Mouse (Mus musculus): Measurements from ENCODE around the gene Dynll1. TPM values are rescaled to one million over a fixed set of nuclear protein-coding genes. Genes with fewer than 3 reads are reported as not detected.

Gene Dynll1
- 381 and 416 TPM in 2 replicates for polyA plus RNA-seq (2012; rRNA removed)

DNA sequence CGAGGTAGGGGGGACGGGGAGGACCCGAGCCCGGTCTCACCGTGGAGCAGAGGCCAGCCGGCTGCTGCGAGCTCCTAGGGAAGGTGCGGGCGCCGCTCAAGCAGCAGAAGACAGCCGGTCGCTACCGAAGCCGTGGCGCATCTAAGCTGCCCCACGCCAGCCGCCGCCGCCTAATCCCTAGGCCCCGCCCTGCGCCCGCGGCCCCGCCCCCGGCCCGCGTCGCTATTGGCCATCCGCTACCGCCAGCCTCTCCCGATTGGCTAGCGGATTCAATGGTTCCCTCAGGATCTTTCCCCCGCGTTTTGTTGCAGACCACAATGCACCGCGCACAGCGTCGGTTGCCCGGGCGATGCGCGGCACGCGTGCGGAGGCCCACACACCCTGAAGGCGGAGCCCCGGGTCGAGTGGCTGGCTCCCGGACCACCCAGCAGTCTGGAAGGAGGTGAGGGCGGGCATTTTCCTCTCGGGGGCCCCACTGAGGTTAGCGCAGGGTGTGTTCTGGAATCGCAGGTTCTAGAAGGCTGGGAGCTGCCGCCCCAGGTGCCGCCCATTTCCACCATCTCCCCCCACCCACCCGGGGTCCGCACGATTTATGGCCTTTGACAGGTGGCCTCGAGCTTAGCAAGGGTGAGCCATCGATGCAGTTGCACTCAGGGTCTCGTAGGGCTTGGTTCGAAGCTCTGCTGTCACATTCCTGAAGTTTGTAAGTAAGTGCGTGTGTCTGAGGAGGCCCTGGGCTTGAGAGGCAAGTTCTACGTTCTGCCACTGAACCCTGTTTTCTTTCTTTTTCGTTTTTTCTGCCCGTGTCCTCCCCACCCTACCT, at the start of gene Dynll1:
TSS of gene Dynll1 (minus strand) at position 208 of the 823 bp plus-strand sequence.
- 1% methylated on average over 66 of the region's 66 CpGs for WGBS
- Histone ChIP-seq H3K4me3 (replicated peaks; ENCODE audit: insufficient read depth, low read depth, low read length) (peak within 1 kb of the TSS; percentile 76), H3K27me3 (ENCODE audit: control insufficient read depth, insufficient read depth, low read length) (no peaks in the 10 kb centered on the region), H3K27ac (ENCODE audit: insufficient read depth, low read length) (peak within 1 kb of the TSS; percentile 69), H3K4me1 (ENCODE audit: control insufficient read depth, insufficient read depth, low read length) (peaks cover 8% of the 10 kb centered on the region; the same call in 1 of the 2 replicates)
- peak; percentile 98 to 100 for DNase-seq
- TF ChIP-seq POLR2A (IDR thresholded peaks at IDR 0.05; ENCODE audit: borderline replicate concordance, insufficient read depth, low read length): peak; percentile 92
- TF ChIP-seq CTCF (IDR thresholded peaks at IDR 0.05; ENCODE audit: borderline replicate concordance, insufficient read depth, low read depth, low read length): no peak

GRCm38 (mm10) chr5:115349225-115349555, 48.4 kb upstream of the Dynll1 start:
- WGBS: under 1% methylated on average over 18 of the region's 18 CpGs
- DNase-seq: no peak
- H3K27ac ChIP-seq (ENCODE audit: insufficient read depth, low read length): peak overlapping the region; percentile 71
- peaks cover 4% of the 10 kb centered on the region; the same call in 1 of the 2 replicates for H3K4me1 ChIP-seq (ENCODE audit: control insufficient read depth, insufficient read depth, low read length)
- TF ChIP-seq POLR2A (IDR thresholded peaks at IDR 0.05; ENCODE audit: borderline replicate concordance, insufficient read depth, low read length): no peak
- TF ChIP-seq CTCF (IDR thresholded peaks at IDR 0.05; ENCODE audit: borderline replicate concordance, insufficient read depth, low read depth, low read length): no peak
- peak overlapping the region; percentile 99 for H3K4me3 ChIP-seq (replicated peaks; ENCODE audit: insufficient read depth, low read depth, low read length)
- H3K27me3 ChIP-seq (ENCODE audit: control insufficient read depth, insufficient read depth, low read length): no peaks in the 10 kb centered on the region

DNA sequence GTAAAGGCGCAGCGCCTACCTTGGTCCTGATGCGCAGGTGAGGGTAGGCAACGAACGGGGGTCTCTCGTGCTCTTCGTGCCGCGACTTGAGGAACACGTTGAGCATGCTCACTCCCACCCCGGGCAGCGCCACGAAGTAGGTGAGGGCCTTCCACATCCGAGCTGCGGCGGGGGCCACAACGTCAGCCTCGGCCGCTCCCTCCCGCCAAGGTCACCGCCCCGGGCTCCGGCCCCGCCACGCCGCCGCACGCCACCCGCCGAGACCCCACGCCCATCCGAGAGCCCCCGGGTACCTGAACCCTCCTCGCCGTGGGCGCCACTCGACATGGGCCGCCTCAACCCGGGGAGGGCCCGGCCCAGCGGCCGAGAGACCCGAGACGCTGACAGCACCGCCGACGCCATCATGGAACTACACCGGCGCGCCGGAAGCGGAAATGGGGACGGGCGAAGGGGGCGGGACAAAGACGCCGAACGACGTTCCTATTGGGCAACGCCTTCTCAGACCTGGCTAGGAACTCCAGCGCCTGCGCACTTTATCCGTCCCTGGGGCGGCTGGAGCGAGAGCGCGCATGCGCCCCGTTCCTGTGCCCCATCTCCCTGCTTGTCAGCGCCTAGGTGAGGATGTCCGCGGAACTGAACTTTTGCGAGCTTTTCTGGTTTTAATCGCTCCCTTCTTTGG, 47.9 kb upstream of the Dynll1 start, which contains the start of gene Cox6a1:
TSS of gene Cox6a1 (minus strand) at position 436 of the 679 bp plus-strand sequence.
- Histone ChIP-seq H3K4me3 (replicated peaks; ENCODE audit: insufficient read depth, low read depth, low read length) (peak within 1 kb of the TSS; percentile 99), H3K27ac (ENCODE audit: insufficient read depth, low read length) (peak within 1 kb of the TSS; percentile 73), H3K4me1 (ENCODE audit: control insufficient read depth, insufficient read depth, low read length) (peaks cover 4% of the 10 kb centered on the region; the same call in 1 of the 2 replicates), H3K27me3 (ENCODE audit: control insufficient read depth, insufficient read depth, low read length) (no peaks in the 10 kb centered on the region)
- peak; percentile 99 for DNase-seq
- no peak for TF ChIP-seq CTCF (IDR thresholded peaks at IDR 0.05; ENCODE audit: borderline replicate concordance, insufficient read depth, low read depth, low read length)
- TF ChIP-seq POLR2A (IDR thresholded peaks at IDR 0.05; ENCODE audit: borderline replicate concordance, insufficient read depth, low read length): peak; percentile 88
- under 1% methylated on average over 74 of the region's 74 CpGs for WGBS

GRCm38 (mm10) chr5:115347564-115347963, 46.8 kb upstream of the Dynll1 start:
- no peaks in the 10 kb centered on the region for H3K27me3 ChIP-seq (ENCODE audit: control insufficient read depth, insufficient read depth, low read length)
- no peak overlapping the region for H3K27ac ChIP-seq (ENCODE audit: insufficient read depth, low read length)
- WGBS: 0% methylated on average over 5 of the region's 5 CpGs
- TF ChIP-seq CTCF (IDR thresholded peaks at IDR 0.05; ENCODE audit: borderline replicate concordance, insufficient read depth, low read depth, low read length): peak; percentile 80
- TF ChIP-seq POLR2A (IDR thresholded peaks at IDR 0.05; ENCODE audit: borderline replicate concordance, insufficient read depth, low read length): no peak
- peak overlapping the region; percentile 84 for H3K4me3 ChIP-seq (replicated peaks; ENCODE audit: insufficient read depth, low read depth, low read length)
- peaks cover 4% of the 10 kb centered on the region; the same call in 1 of the 2 replicates for H3K4me1 ChIP-seq (ENCODE audit: control insufficient read depth, insufficient read depth, low read length)
- DNase-seq: peak; percentile 75 to 80

DNA sequence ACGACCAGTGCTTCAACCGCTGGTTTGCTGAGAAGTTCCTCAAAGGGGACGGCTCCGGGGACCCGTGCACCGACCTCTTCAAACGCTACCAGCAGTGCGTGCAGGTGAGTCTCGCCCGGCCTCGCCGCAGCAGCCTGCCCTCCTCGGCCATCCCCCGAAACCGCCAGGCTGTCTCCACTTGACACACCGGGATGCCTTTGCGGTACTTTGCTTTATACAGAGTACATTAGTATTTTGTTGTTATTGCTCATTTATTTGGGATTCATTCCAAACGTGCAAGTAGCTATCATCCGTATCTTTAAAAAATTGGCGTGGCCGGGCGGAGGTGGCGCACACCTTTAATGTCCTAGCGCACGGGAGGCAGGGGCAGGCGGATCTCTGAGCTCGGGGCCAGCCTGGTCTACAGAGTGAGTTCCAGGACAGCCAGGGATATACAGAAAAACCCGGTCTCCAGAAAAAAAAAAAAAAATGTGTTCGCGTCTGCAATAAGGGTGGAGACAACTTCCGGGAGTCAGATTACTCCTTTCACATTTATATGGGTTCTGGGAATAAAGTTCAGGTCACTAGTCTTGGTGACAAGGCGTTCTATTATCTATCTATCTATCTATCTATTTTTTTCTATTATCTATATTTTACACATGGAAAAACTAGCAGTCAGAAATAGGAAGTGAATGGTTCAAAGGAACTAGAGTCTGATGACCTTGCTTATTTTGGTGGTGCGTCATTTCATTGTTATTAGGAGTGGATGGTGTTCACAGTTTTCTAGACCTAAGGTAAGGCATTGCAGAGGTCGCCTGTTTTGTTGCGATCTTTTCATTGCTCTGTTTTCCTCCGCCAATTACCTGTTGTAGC, 40.7 kb upstream of the Dynll1 start:
- Histone ChIP-seq H3K27me3 (ENCODE audit: control insufficient read depth, insufficient read depth, low read length) (no peaks in the 10 kb centered on the region), H3K4me1 (ENCODE audit: control insufficient read depth, insufficient read depth, low read length) (peaks cover 4% of the 10 kb centered on the region; the same call in 1 of the 2 replicates), H3K4me3 (replicated peaks; ENCODE audit: insufficient read depth, low read depth, low read length) (peak overlapping the region; percentile 84), H3K27ac (ENCODE audit: insufficient read depth, low read length) (no peak overlapping the region)
- TF ChIP-seq POLR2A (IDR thresholded peaks at IDR 0.05; ENCODE audit: borderline replicate concordance, insufficient read depth, low read length) (no peak), CTCF (IDR thresholded peaks at IDR 0.05; ENCODE audit: borderline replicate concordance, insufficient read depth, low read depth, low read length) (no peak)
- WGBS: 9% methylated on average over 36 of the region's 36 CpGs
- no peak for DNase-seq

GRCm38 (mm10) chr5:115340577-115341313, 39.9 kb upstream of the Dynll1 start, which contains the start of the genes Gatc and Triap1:
Gatc (minus strand) TSS chr5:115341178.
Triap1 (plus strand) TSS chr5:115341225.
- peak within 1 kb of the TSS; percentile 84 for H3K4me3 ChIP-seq (replicated peaks; ENCODE audit: insufficient read depth, low read depth, low read length)
- peak within 1 kb of the TSS; percentile 73 for H3K27ac ChIP-seq (ENCODE audit: insufficient read depth, low read length)
- no peaks in the 10 kb centered on the region for H3K27me3 ChIP-seq (ENCODE audit: control insufficient read depth, insufficient read depth, low read length)
- peaks cover 4% of the 10 kb centered on the region; the same call in 1 of the 2 replicates for H3K4me1 ChIP-seq (ENCODE audit: control insufficient read depth, insufficient read depth, low read length)
- DNase-seq: peak; percentile 90 to 94
- TF ChIP-seq CTCF (IDR thresholded peaks at IDR 0.05; ENCODE audit: borderline replicate concordance, insufficient read depth, low read depth, low read length) (no peak), POLR2A (IDR thresholded peaks at IDR 0.05; ENCODE audit: borderline replicate concordance, insufficient read depth, low read length) (peak; percentile 84)
- WGBS: under 1% methylated on average over 62 of the region's 62 CpGs

All from cerebellum, adult 2 months (tissue).